Mouse (Mus musculus): Measurements from ENCODE around the gene Sh3rf1. TPM values are rescaled to one million over a fixed set of nuclear protein-coding genes. Genes with fewer than 3 reads are reported as not detected.

Sh3rf1 gene
- polyA plus RNA-seq, 1 experiment from 2014 or later, result 28.8 TPM

DNA sequence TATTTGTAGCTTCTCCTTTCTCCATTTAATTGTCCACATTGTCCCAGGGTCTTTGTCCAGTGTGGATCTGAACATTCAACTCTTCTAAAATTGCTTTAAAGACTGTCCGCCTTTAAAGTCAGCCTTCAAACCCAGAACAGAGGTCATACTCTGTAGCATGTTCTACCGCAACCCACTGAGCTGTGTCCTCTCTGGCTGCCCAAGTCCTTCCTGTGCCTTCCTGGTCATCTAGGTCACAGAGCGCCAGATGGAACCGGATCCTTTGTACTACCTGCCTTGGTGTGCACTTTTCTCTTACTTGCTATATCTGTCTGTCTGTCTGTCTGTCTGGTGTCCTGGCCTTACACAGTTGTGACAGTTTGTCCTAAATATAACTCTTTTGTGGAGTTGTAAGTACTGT is 40.0 kb downstream of the Sh3rf1 start:
- 94% methylated on average over 4 of the region's 4 CpGs for WGBS
- Histone ChIP-seq H3K9me3 (ENCODE audit: control insufficient read depth, low read length) (no peaks in the 10 kb centered on the region), H3K9ac (ENCODE audit: low read length) (no peak overlapping the region), H3K4me1 (replicated peaks; ENCODE audit: control insufficient read depth, insufficient read depth, low read length) (no peaks in the 10 kb centered on the region), H3K27me3 (ENCODE audit: control insufficient read depth, insufficient read depth, low read length) (no peaks in the 10 kb centered on the region), H3K36me3 (ENCODE audit: control insufficient read depth, insufficient read depth, low read length) (no peaks in the 10 kb centered on the region), H3K4me2 (ENCODE audit: low read depth, low read length, severe bottlenecking) (no peak overlapping the region), H3K27ac (ENCODE audit: low read depth, low read length) (no peak overlapping the region), H3K4me3 (ENCODE audit: low read depth, low read length) (no peak overlapping the region)
- ATAC-seq (replicated peaks; ENCODE audit: low FRiP score) (no peak), DNase-seq (ENCODE audit: low spot score) (no peak)

DNA sequence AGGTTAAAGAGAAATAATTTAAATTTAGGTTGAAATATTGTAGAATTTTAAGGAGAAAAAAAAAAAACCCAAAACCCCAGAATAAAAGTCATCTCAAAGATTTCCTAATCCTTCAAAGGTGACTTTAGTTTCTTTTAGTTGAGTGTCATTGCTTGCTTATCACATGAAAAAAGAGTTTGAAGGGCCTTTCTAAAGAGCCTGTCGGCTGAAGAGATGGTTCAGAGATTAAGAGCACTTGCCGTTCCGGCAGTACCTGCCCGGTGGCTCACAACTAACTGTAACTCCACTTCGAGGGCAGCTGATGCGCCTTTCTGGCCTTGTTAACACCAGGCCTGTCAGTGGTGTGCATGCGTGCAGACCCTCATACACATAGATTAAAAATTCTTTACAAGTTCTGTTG is 41.2 kb downstream of the Sh3rf1 start:
- Histone ChIP-seq H3K9me3 (ENCODE audit: control insufficient read depth, low read length) (no peaks in the 10 kb centered on the region), H3K9ac (ENCODE audit: low read length) (no peak overlapping the region), H3K27me3 (ENCODE audit: control insufficient read depth, insufficient read depth, low read length) (no peaks in the 10 kb centered on the region), H3K4me1 (replicated peaks; ENCODE audit: control insufficient read depth, insufficient read depth, low read length) (no peaks in the 10 kb centered on the region), H3K4me3 (ENCODE audit: low read depth, low read length) (no peak overlapping the region), H3K27ac (ENCODE audit: low read depth, low read length) (no peak overlapping the region), H3K4me2 (ENCODE audit: low read depth, low read length, severe bottlenecking) (no peak overlapping the region), H3K36me3 (ENCODE audit: control insufficient read depth, insufficient read depth, low read length) (no peaks in the 10 kb centered on the region)
- no peak for DNase-seq (ENCODE audit: low spot score)
- no peak for ATAC-seq (replicated peaks; ENCODE audit: low FRiP score)
- WGBS, result 84% methylated on average over 7 of the region's 7 CpGs

DNA sequence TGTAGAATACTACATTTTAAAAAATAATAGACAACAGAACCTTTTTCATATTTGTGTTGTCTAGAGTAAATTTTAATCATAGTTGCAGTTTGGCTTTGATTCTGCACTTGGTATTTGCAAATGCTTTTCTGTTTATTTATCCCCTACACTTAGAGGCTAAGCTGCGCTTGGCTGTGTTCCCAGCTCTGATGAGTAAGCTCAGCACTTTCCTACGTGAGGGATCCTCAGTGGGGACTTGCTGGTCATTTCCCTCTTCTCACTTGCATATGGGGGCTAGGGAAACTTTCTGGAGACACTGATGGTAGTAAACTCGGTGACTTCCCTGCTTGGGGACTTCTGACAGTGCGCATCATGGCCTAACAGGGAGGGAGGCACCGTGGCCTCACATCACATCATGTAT is 41.7 kb downstream of the Sh3rf1 start:
- Histone ChIP-seq H3K9ac (ENCODE audit: low read length) (no peak overlapping the region), H3K27me3 (ENCODE audit: control insufficient read depth, insufficient read depth, low read length) (no peaks in the 10 kb centered on the region), H3K36me3 (ENCODE audit: control insufficient read depth, insufficient read depth, low read length) (no peaks in the 10 kb centered on the region), H3K4me1 (replicated peaks; ENCODE audit: control insufficient read depth, insufficient read depth, low read length) (no peaks in the 10 kb centered on the region), H3K4me3 (ENCODE audit: low read depth, low read length) (no peak overlapping the region), H3K27ac (ENCODE audit: low read depth, low read length) (no peak overlapping the region), H3K4me2 (ENCODE audit: low read depth, low read length, severe bottlenecking) (no peak overlapping the region), H3K9me3 (ENCODE audit: control insufficient read depth, low read length) (no peaks in the 10 kb centered on the region)
- ATAC-seq (replicated peaks; ENCODE audit: low FRiP score) (no peak), DNase-seq (ENCODE audit: low spot score) (no peak)
- WGBS, result 83% methylated on average over 5 of the region's 5 CpGs

DNA sequence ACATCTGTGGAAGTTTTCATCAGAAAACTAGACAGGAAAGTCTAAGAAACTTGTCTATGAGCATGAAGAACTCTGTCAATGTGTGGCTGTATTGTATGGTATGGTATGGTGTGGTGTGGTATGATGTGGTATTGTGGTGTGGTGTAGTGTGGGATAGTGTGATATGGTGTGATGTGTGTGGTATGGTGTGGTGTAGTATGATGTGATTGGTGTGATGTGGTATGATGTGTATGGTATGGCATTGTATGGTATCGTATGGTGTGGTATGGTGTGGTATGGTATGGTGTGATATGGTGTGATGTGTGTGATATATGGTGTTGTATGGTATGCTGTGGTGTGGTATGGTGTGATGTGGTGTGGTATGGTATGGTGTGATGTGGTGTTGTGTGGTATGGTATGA is 43.4 kb downstream of the Sh3rf1 start:
- DNase-seq (ENCODE audit: low spot score), result no peak
- Histone ChIP-seq H3K9ac (ENCODE audit: low read length) (no peak overlapping the region), H3K4me3 (ENCODE audit: low read depth, low read length) (no peak overlapping the region), H3K36me3 (ENCODE audit: control insufficient read depth, insufficient read depth, low read length) (no peaks in the 10 kb centered on the region), H3K4me2 (ENCODE audit: low read depth, low read length, severe bottlenecking) (no peak overlapping the region), H3K4me1 (replicated peaks; ENCODE audit: control insufficient read depth, insufficient read depth, low read length) (no peaks in the 10 kb centered on the region), H3K9me3 (ENCODE audit: control insufficient read depth, low read length) (no peaks in the 10 kb centered on the region), H3K27me3 (ENCODE audit: control insufficient read depth, insufficient read depth, low read length) (no peaks in the 10 kb centered on the region), H3K27ac (ENCODE audit: low read depth, low read length) (no peak overlapping the region)
- ATAC-seq (replicated peaks; ENCODE audit: low FRiP score), result peak; percentile 44; the same call in 1 of the 2 replicates
- 91% methylated on average over 1 of the region's 1 CpGs for WGBS

GRCm38 (mm10) chr8:61267692-61268091 is 44.0 kb downstream of the Sh3rf1 start:
- ATAC-seq (replicated peaks; ENCODE audit: low FRiP score) (no peak), DNase-seq (ENCODE audit: low spot score) (no peak)
- no peak overlapping the region for H3K4me2 ChIP-seq (ENCODE audit: low read depth, low read length, severe bottlenecking)
- 87% methylated on average over 8 of the region's 8 CpGs for WGBS
- no peaks in the 10 kb centered on the region for H3K9me3 ChIP-seq (ENCODE audit: control insufficient read depth, low read length)
- no peak overlapping the region for H3K9ac ChIP-seq (ENCODE audit: low read length)
- H3K36me3 ChIP-seq (ENCODE audit: control insufficient read depth, insufficient read depth, low read length), result no peaks in the 10 kb centered on the region
- H3K27me3 ChIP-seq (ENCODE audit: control insufficient read depth, insufficient read depth, low read length), result no peaks in the 10 kb centered on the region
- no peaks in the 10 kb centered on the region; the same call in 1 of the 2 replicates for H3K4me1 ChIP-seq (replicated peaks; ENCODE audit: control insufficient read depth, insufficient read depth, low read length)
- no peak overlapping the region for H3K4me3 ChIP-seq (ENCODE audit: low read depth, low read length)
- no peak overlapping the region for H3K27ac ChIP-seq (ENCODE audit: low read depth, low read length)

GRCm38 (mm10) chr8:61268233-61268916 is 44.7 kb downstream of the Sh3rf1 start:
- Histone ChIP-seq H3K27me3 (ENCODE audit: control insufficient read depth, insufficient read depth, low read length) (no peaks in the 10 kb centered on the region), H3K4me1 (replicated peaks; ENCODE audit: control insufficient read depth, insufficient read depth, low read length) (peaks cover 3% of the 10 kb centered on the region; the same call in 1 of the 2 replicates), H3K9me3 (ENCODE audit: control insufficient read depth, low read length) (no peaks in the 10 kb centered on the region), H3K27ac (ENCODE audit: low read depth, low read length) (no peak overlapping the region), H3K4me2 (ENCODE audit: low read depth, low read length, severe bottlenecking) (no peak overlapping the region), H3K36me3 (ENCODE audit: control insufficient read depth, insufficient read depth, low read length) (no peaks in the 10 kb centered on the region), H3K9ac (ENCODE audit: low read length) (no peak overlapping the region), H3K4me3 (ENCODE audit: low read depth, low read length) (no peak overlapping the region)
- no peak for ATAC-seq (replicated peaks; ENCODE audit: low FRiP score)
- 91% methylated on average over 10 of the region's 10 CpGs for WGBS
- DNase-seq (ENCODE audit: low spot score), result no peak

GRCm38 (mm10) chr8:61270016-61270415 is 46.3 kb downstream of the Sh3rf1 start:
- H3K36me3 ChIP-seq (ENCODE audit: control insufficient read depth, insufficient read depth, low read length), result no peaks in the 10 kb centered on the region
- no peak overlapping the region for H3K27ac ChIP-seq (ENCODE audit: low read depth, low read length)
- 69% methylated on average over 11 of the region's 11 CpGs for WGBS
- H3K9me3 ChIP-seq (ENCODE audit: control insufficient read depth, low read length), result no peaks in the 10 kb centered on the region
- no peaks in the 10 kb centered on the region for H3K27me3 ChIP-seq (ENCODE audit: control insufficient read depth, insufficient read depth, low read length)
- DNase-seq (ENCODE audit: low spot score) (no peak), ATAC-seq (replicated peaks; ENCODE audit: low FRiP score) (no peak)
- H3K4me2 ChIP-seq (ENCODE audit: low read depth, low read length, severe bottlenecking), result no peak overlapping the region
- peaks cover 10% of the 10 kb centered on the region for H3K4me1 ChIP-seq (replicated peaks; ENCODE audit: control insufficient read depth, insufficient read depth, low read length)
- H3K4me3 ChIP-seq (ENCODE audit: low read depth, low read length), result no peak overlapping the region
- no peak overlapping the region for H3K9ac ChIP-seq (ENCODE audit: low read length)

DNA sequence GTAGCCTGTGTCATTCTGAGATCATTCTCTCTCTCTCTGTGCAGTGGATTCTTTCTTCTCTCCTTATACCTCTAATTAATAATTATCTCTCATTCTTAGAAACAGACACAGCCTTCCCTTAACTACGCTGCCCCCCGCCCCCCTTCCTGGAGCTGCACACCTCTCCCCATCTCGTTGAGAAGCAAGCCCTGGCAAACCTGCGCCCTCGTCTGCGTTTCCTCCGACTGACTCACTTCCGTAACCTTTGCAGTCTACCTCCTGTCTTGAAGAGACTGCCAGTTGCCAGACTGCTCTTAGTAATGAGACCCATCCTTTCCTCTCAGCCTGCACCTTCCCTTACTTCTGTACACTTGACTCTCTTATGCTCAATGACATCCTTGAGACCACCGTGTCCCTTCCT is 46.9 kb downstream of the Sh3rf1 start:
- ATAC-seq (replicated peaks; ENCODE audit: low FRiP score), result no peak
- no peak for DNase-seq (ENCODE audit: low spot score)
- Histone ChIP-seq H3K27me3 (ENCODE audit: control insufficient read depth, insufficient read depth, low read length) (no peaks in the 10 kb centered on the region), H3K9ac (ENCODE audit: low read length) (no peak overlapping the region), H3K4me2 (ENCODE audit: low read depth, low read length, severe bottlenecking) (no peak overlapping the region), H3K27ac (ENCODE audit: low read depth, low read length) (no peak overlapping the region), H3K4me1 (replicated peaks; ENCODE audit: control insufficient read depth, insufficient read depth, low read length) (peaks cover 15% of the 10 kb centered on the region), H3K9me3 (ENCODE audit: control insufficient read depth, low read length) (no peaks in the 10 kb centered on the region), H3K4me3 (ENCODE audit: low read depth, low read length) (no peak overlapping the region), H3K36me3 (ENCODE audit: control insufficient read depth, insufficient read depth, low read length) (no peaks in the 10 kb centered on the region)
- WGBS, result 84% methylated on average over 9 of the region's 9 CpGs

DNA sequence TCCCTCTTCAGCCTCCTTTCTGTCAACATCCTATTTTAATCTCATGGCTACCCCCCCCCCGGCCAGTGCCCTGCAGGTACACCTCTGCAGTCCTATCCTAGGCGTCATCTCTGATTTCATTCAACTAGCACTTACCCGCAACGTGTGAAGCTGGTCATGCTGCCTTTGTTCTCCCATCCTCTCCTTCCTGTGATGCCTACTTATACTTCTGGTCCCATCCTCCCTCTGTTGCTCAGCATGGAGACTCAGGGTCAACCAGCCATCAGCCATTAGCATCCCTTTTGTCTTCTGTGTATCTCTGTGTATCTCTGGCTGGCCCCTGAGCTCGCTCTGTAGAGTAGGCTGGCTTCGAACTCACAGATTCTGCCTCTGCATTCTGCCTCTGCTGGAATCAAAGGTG is 47.3 kb downstream of the Sh3rf1 start:
- Histone ChIP-seq H3K4me2 (ENCODE audit: low read depth, low read length, severe bottlenecking) (no peak overlapping the region), H3K4me1 (replicated peaks; ENCODE audit: control insufficient read depth, insufficient read depth, low read length) (peaks cover 15% of the 10 kb centered on the region), H3K36me3 (ENCODE audit: control insufficient read depth, insufficient read depth, low read length) (no peaks in the 10 kb centered on the region), H3K9me3 (ENCODE audit: control insufficient read depth, low read length) (no peaks in the 10 kb centered on the region), H3K27me3 (ENCODE audit: control insufficient read depth, insufficient read depth, low read length) (no peaks in the 10 kb centered on the region), H3K9ac (ENCODE audit: low read length) (no peak overlapping the region), H3K27ac (ENCODE audit: low read depth, low read length) (no peak overlapping the region), H3K4me3 (ENCODE audit: low read depth, low read length) (no peak overlapping the region)
- DNase-seq (ENCODE audit: low spot score) (no peak), ATAC-seq (replicated peaks; ENCODE audit: low FRiP score) (no peak)
- 66% methylated on average over 4 of the region's 6 CpGs for WGBS
